Mouse (Mus musculus) right cerebral cortex, postnatal 36 days (tissue): Measurements from ENCODE around the gene Inpp5a.
"Not testable (repeated sequence)": the region's sequence is repeated elsewhere in the genome, so short reads cannot be mapped to it uniquely, and the experiment has no call there.

Experiments
- DNase-seq, 2 experiments: peaks; one replicate each; pipeline ENCODE4 v3.0.0; 2022; ENCODE audit warnings: low spot score in 2 of 2, mixed read lengths in 1 of 2

The Inpp5a gene

GRCm38 (mm10) chr7:139399572-139399971, 10.7 kb downstream of the Inpp5a start:
- DNase-seq, result no peak

DNA sequence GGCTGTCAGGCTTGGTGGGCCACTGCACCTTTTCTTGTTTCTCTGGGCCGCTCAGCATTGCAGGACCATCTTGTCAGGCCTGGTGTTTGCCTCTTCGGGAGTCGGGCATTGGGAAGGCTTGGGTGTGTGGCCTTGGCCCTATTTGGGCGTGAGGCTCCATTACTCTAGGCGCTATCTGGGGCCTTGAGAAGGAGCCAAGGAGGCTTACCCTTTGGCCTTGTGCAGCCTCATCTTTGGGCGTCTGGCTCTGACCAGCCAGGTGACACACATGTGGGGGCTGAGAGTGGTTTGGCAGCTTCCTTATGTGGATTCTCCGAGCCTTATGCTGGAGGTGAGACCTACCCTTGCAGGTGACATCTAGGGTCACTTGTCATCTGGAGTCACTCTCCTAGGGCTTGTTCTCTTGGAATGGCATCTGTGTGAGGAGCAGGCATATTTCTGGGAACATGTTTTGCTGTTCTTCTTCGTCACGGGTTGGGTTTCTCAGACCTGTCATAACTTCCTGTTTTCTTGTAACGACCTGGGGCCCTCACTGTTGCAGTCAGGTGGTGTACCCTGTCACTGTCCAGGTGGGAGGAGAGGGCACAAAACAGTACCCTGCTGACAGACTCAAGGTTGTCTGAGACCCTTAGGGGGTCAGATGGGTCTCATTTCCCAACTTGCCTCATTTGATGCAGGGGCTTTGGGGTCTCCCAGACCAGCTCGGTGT, 11.2 kb downstream of the Inpp5a start:
- DNase-seq, result no peak

DNA sequence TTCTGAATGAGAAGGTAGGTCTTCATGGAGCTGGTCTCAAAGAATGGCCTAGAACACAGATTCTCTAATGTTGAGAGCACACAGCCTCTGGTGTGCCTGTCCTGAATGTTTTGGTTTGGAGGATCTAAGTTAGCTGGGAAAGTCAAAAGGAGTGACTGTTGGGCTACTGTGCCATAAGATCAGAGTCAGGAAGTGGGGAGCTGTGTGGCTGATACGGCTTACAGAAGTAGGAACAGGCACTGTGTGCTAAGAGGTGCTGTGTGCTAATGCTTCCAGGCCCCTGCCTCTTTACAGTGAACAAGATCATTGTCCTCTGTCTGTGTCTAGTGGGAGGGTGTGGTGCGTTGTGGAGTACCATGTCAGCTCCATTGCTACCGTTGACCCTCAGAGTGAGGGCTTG, 12.0 kb downstream of the Inpp5a start:
- no peak for DNase-seq

- DNase-seq, result no peak
Measured at GRCm38 (mm10) chr7:139401791-139402190, 12.9 kb downstream of the Inpp5a start.

DNA sequence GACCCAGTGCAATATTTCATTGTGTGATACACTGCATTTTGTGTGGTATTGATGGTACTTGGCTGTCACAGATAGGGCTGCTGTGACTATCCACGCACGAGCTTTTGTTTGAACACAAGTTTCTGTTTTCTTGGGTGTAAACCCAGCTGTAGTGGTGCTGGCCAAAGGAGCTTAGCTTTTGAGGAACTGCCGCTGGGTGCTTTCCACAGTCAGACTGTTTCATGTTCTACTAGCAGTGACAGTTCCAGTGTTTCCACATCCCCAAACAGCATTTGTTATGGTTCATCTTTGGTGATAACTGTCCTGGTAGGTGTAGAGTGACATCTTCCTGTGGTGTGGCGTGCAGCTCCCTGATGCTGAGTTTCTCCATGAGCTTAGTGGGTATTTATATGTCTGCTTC, 13.8 kb downstream of the Inpp5a start:
- DNase-seq, result no peak

- DNase-seq, result no peak
Measured at GRCm38 (mm10) chr7:139406581-139406980, 17.7 kb downstream of the Inpp5a start.

- no peak for DNase-seq
Measured at GRCm38 (mm10) chr7:139407966-139408365, 19.1 kb downstream of the Inpp5a start.

DNA sequence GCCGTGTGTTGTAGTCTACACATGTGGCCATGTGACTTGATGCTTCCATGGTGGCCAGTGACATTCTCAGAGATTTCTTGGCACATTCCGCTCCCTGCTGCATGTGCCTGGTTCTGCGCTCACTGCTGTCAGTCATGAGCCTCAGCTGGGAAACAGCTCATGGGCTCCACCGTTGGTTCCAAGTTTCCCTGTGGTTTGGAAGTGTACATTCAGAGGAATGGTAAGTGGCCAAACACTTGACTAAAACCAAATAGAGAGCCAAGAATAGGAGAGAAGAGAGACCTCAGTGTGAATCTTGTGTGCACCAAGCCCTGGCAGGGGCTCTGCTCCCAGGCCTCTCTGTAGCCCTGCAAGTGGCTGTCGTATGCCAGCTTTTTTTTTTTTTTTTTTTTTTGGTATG, 21.0 kb downstream of the Inpp5a start:
- DNase-seq, result no peak

DNA sequence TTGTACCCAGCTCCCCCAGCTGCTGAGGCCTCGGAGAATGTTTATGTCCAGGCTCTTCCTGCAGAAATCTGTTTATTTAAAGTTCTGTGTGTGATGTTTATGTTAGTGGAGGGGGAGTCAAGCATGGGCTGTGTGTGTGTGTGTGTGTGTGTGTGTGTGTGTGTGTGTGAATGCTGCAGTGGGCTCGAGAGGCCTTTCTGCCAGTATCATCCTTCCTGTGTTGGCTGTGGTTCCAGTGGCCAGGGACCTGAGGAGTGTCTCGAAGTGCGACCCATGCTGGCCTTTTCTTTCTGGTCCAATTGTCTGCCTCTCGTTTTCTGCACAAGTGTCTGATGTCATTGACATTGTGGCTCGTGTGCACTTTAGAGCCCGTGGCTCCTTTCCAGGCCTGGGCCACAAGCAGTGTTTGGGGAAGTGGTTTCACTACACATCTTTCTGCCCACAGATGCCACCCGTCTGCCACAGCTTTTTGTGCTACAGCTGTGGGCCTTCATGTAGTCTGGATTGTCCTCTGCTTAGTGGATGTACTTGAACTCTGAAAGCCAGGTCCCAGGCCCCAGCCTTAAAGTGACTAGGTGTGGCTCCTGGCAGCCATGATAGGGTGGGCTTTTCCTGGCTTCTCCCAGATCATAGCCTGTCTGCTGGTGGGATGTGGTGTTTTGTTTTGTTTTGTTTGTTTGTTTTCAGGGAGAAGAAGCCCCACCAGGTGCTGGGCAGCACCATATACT, 23.5 kb downstream of the Inpp5a start:
- no peak for DNase-seq

DNA sequence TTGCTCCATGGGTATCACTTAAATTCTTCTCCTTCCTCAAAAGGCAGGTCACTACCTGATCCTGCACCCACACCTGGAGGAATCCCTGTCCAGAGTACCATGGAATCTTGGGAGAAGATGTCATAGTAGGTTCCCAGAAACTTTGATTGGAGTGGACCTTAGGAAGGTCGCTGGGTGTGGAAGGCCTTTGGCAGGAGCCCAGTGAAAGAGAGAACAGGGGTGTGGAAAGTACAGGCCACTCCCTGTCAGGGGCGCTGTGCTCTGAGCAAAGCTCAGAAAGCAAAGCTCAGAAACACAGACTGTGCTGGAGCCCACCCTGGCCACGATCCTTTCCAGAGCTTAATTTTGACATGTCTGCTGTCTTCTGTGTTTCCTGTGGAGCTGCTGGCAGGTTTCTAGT, 24.5 kb downstream of the Inpp5a start:
- no peak for DNase-seq

DNA sequence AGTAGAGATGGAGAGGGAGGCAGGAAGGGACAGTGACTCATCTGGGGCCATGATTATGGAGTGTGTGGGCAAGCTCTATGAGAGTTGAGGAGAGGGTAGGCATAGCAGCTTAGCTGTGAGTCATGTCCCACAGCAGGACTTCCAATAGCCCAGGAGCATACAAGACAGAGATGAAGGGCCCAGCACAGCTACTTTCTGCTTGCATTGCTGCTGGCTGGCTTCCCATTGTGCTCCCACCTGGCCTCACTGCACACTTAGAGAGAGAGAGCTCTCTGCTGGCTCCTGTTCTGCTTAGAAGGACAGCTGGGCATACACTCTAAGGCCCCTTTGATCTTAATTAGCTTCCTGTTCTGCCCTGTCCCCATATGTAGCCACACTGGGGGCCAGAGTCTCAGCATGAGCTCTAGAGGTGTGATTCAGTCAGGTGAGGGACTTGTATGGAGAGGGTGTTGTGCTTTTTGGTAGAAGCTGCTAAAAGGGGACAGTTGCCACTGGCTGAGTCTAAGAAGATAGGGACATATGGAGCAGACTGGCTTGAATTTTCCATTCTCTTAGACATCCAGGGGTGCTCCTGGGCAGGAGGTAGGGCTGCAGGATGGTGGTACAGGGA, 26.8 kb downstream of the Inpp5a start:
- peak in 1 of 2 experiments; percentile 26 for DNase-seq

DNA sequence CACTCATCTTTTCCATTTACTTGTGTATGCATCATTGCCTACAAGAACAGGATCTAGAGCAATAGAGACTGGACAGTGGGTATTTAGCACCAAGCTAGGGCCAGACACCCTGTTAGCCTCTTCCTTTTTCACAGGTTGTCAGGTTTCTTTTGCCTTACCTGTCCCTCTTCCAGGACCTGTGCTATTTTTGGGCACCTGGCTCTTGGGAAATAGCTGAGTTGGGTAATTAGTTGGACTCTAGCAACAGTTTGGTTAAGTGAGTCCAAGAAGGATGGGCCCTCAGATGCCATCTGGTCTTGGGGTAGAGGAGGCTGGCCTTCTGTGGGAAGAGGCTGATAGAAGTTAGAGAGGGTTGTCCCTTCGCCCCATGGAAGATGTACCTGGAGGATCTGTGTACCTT, 29.5 kb downstream of the Inpp5a start:
- DNase-seq, result no peak

- peak; percentile 36 to 37 for DNase-seq
Measured at GRCm38 (mm10) chr7:139422827-139423226, 33.9 kb downstream of the Inpp5a start.

DNA sequence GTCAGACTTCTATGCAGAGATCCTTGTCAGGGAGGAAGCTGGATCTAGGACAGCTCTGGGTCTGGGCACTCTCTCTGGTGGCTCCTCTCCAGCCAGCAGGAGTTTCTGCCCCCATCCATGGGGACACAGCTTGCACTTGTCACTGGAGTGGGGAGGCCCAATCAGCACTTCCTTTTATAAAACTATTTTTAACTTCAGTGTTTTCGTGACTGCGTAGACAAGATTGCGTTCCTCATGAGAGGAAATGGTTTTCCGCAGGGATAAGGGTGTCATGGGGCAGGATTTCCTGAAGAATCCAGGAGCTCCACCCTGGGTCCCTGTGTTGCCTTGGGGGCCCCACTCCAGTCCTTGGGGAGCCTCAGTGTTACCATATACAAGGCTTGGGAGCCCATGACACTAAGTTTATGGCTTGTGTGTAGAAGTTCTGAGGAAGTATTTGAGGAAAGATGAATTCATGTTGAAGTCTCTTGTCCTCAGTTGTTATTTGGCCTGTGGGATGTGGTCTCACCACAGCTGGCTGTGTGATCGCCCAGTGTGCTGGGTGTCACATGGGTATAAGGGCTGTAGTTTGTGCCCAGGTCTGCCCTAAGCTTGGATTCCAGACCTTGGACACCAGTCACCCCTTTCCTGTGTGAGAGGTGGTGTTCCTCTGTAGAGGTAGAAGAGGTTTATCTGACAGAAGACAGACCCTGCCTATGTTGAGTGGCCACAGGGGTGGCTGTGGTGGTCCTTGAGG, 45.4 kb downstream of the Inpp5a start:
- DNase-seq, result no peak

- not testable (repeated sequence) for DNase-seq
Measured at GRCm38 (mm10) chr7:139434931-139435330, 46.0 kb downstream of the Inpp5a start.

- DNase-seq, result no peak
Measured at GRCm38 (mm10) chr7:139435749-139436148, 46.8 kb downstream of the Inpp5a start.

GRCm38 (mm10) chr7:139436951-139437350, 48.0 kb downstream of the Inpp5a start:
- DNase-seq, result no peak

- no peak for DNase-seq
Measured at GRCm38 (mm10) chr7:139437471-139437870, 48.6 kb downstream of the Inpp5a start.

DNA sequence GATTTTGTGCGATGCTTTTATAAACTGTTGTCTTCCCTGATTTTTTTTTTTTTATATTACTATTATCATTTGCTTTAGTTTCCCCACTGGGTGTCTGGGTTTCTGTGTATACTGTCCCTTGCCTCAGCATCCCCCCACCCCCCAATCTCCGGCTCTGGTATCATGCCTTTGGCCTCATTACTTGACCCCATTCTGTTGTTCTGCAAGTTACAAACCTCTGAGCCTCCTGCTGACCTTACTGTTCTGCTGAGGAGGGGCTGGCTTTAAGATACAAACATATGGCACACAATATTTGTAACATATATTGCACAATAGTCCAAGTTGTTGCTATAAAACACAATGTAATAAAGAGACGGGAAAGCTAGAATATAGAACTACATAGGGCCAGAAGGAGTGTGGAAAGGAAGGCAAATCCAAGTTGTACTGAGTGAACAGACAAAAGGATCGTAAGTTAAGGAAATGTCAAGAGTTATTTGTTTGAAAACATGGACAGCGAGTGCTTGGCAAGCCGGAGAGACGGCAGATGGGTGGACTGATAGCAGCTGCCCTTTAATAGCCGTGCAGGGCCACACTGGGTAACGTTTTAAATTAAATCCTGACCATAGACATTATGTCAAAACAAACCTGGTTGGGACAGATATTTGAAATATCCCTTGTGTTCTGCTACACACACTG, 49.2 kb downstream of the Inpp5a start:
- DNase-seq, result no peak

DNA sequence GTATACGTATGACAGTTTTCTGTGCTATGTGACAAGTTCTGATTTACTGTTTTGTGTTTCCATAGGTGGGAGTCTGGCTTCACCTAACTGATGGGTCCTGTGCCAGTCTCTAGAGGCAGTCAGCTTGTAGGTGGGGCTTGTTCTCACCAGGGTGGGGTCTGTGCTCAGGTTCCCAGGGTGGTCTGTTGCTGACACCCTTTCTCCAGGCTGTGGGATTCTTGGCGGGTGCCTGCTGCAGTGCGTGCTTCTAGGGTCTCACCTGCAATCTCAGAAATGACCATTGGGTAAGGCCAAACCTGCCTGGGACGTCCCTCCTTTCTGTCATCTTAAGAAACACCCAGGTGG, 49.7 kb downstream of the Inpp5a start:
- no peak for DNase-seq

- no peak for DNase-seq
Measured at GRCm38 (mm10) chr7:139439031-139439430, 50.1 kb downstream of the Inpp5a start.
